Mouse (Mus musculus): ENCODE data around the gene Prmt8.

GRCm38 (mm10) chr6:127735130-127735981 is 33.9 kb downstream of the Prmt8 start:
- TF ChIP-seq POLR2A (IDR thresholded peaks at IDR 0.05; ENCODE audit: control insufficient read depth in 1 of 2, insufficient read depth in 1 of 2, low read depth in 1 of 2, low read length in 2 of 2, poor library complexity in 1 of 2) (no peak), KAT2A (conservative IDR thresholded peaks at IDR 0.05; ENCODE audit: low read depth, low read length) (no peak), MAZ (IDR thresholded peaks at IDR 0.05; ENCODE audit: low read depth, low read length) (no peak), POLR2AphosphoS2 (IDR thresholded peaks at IDR 0.05; ENCODE audit: low read length) (no peak), TCF12 (IDR thresholded peaks at IDR 0.05; ENCODE audit: low read depth, low read length) (no peak), CTCF (IDR thresholded peaks at IDR 0.05 in 2 of 3, conservative IDR thresholded peaks at IDR 0.05 in 1 of 3; ENCODE audit: control insufficient read depth in 1 of 3, insufficient read depth in 1 of 3, low read depth in 2 of 3, low read length in 3 of 3, poor library complexity in 1 of 3, severe bottlenecking in 1 of 3) (no peak), SMC3 (IDR thresholded peaks at IDR 0.05; ENCODE audit: low read depth, low read length) (no peak), MYC (IDR thresholded peaks at IDR 0.05; ENCODE audit: low read depth, low read length) (no peak), USF1 (IDR thresholded peaks at IDR 0.05; ENCODE audit: low read depth, low read length) (no peak), GABPA (IDR thresholded peaks at IDR 0.05; ENCODE audit: low read depth, low read length) (no peak), CHD2 (IDR thresholded peaks at IDR 0.05; ENCODE audit: low read length) (no peak), SIN3A (IDR thresholded peaks at IDR 0.05; ENCODE audit: low read length) (no peak)
